Comparison of ENCODE assay signal across 14 mouse cellular contexts in the genomic region with DNA sequence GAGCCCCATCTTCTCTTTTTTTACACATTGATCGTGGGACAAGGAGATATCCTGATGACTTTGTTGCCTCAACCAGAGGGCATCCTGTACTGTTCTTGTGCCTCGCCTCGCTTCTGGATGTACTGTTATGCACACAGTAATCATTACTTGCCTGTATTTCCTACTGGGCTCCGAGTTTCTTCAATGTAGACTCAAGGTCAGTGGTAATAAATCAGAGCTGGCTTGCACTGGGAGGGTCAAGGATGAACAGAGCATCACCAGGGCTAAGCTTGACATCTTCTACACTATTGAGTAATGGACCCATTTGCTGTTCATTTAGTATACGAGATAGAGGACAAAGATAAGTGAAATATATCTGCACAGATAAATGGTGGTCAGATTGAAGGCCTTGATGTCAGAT.
"Had no signal": no experiment of that assay in that cellular context is flagged by ENCODE, and none has a peak within 500 bp of the region (broad histone marks: within the 10 kb centered on the region; RNA-seq: fewer than 3 reads in every experiment).

No protein-coding gene starts in this region.

- ATAC-seq: midbrain, embryonic 13.5 days; midbrain, embryonic 15.5 days had no signal

- H3K9me3 ChIP-seq: midbrain, embryonic 13.5 days; midbrain, embryonic 15.5 days; neural tube, embryonic 12.5 days had no signal

- H3K27me3 ChIP-seq: midbrain, embryonic 13.5 days; midbrain, embryonic 15.5 days; neural tube, embryonic 12.5 days had no signal

- DNase-seq: lung, adult 18-20 months; lung, embryonic 14.5 days; lung, postnatal 10 days; lung, postnatal 4 days; right cerebral cortex, postnatal 25 days; right cerebral cortex, postnatal 4 days; spleen, adult 18-20 months; thymus, adult 2 months; thymus, postnatal 25 days; thymus, postnatal 4 days had no signal

- H3K27ac ChIP-seq: midbrain, embryonic 13.5 days; midbrain, embryonic 15.5 days; neural tube, embryonic 12.5 days had no signal

- H3K4me1 ChIP-seq: midbrain, embryonic 13.5 days; midbrain, embryonic 15.5 days; neural tube, embryonic 12.5 days had no signal

- H3K4me3 ChIP-seq: midbrain, embryonic 13.5 days; midbrain, embryonic 15.5 days; neural tube, embryonic 12.5 days had no signal

- H3K36me3 ChIP-seq: midbrain, embryonic 13.5 days; midbrain, embryonic 15.5 days; neural tube, embryonic 12.5 days had no signal

- H3K9ac ChIP-seq: lung, embryonic 14.5 days; midbrain, embryonic 13.5 days; midbrain, embryonic 15.5 days; neural tube, embryonic 12.5 days had no signal

- H3K4me2 ChIP-seq: lung, embryonic 14.5 days; midbrain, embryonic 11.5 days; midbrain, embryonic 13.5 days; midbrain, embryonic 15.5 days; neural tube, embryonic 12.5 days had no signal
